Mouse (Mus musculus): Measurements from ENCODE around the gene Slc1a6. TPM values are rescaled to one million over a fixed set of nuclear protein-coding genes. Genes with fewer than 3 reads are reported as not detected.
"Not testable (repeated sequence)": the region's sequence is repeated elsewhere in the genome, so short reads cannot be mapped to it uniquely, and the experiment has no call there.

The Slc1a6 gene
- polyA plus RNA-seq, 1 experiment from 2014 or later, result 7.4 TPM

DNA sequence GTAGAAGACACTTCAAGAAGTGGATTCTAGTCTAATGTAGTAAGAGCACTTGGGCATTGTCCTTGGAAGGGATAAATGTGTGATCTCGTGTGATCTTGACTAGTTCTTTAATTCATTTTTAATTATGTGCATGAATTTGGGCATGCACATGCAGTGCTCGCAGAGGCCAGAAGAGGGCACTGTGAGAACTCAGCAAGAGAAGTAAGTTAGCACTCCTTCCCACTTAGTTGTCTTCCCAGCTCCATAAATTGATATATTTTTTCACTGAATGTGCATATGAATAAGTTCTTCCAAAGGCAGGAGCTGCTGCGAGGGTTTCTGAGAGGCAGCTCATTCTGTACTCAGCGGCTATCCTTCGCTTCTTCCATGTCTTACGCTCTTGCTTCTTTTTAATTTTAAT is 24.3 kb upstream of the Slc1a6 start:
- H3K27ac ChIP-seq (ENCODE audit: low read length), result no peak overlapping the region
- no peak overlapping the region for H3K4me3 ChIP-seq (replicated peaks; ENCODE audit: low read length)
- no peak overlapping the region for H3K4me2 ChIP-seq (ENCODE audit: low read length)
- WGBS, result 25% methylated on average over 6 of the region's 6 CpGs
- no peaks in the 10 kb centered on the region for H3K27me3 ChIP-seq (replicated peaks; ENCODE audit: control insufficient read depth, insufficient read depth, low read length)
- ATAC-seq, result no peak
- peaks cover 9% of the 10 kb centered on the region for H3K4me1 ChIP-seq (replicated peaks; ENCODE audit: control insufficient read depth, insufficient read depth, low read length)
- no peaks in the 10 kb centered on the region for H3K9me3 ChIP-seq (ENCODE audit: control insufficient read depth, low read length)
- no peaks in the 10 kb centered on the region for H3K36me3 ChIP-seq (ENCODE audit: control insufficient read depth, insufficient read depth)
- H3K9ac ChIP-seq (replicated peaks; ENCODE audit: low read depth, low read length), result no peak overlapping the region

GRCm38 (mm10) chr10:78765570-78765969 is 14.7 kb upstream of the Slc1a6 start:
- Histone ChIP-seq H3K4me1 (replicated peaks; ENCODE audit: control insufficient read depth, insufficient read depth, low read length) (no peaks in the 10 kb centered on the region), H3K9ac (replicated peaks; ENCODE audit: low read depth, low read length) (no peak overlapping the region), H3K9me3 (ENCODE audit: control insufficient read depth, low read length) (no peaks in the 10 kb centered on the region; the same call in 1 of the 2 replicates), H3K27ac (ENCODE audit: low read length) (no peak overlapping the region), H3K4me2 (ENCODE audit: low read length) (no peak overlapping the region), H3K27me3 (replicated peaks; ENCODE audit: control insufficient read depth, insufficient read depth, low read length) (no peaks in the 10 kb centered on the region), H3K36me3 (ENCODE audit: control insufficient read depth, insufficient read depth) (no peaks in the 10 kb centered on the region), H3K4me3 (replicated peaks; ENCODE audit: low read length) (no peak overlapping the region)
- WGBS, result 89% methylated on average over 1 of the region's 1 CpGs
- ATAC-seq, result no peak

- H3K27me3 ChIP-seq (replicated peaks; ENCODE audit: control insufficient read depth, insufficient read depth, low read length), result no peaks in the 10 kb centered on the region
- WGBS, result 27% methylated on average over 4 of the region's 4 CpGs
- H3K4me1 ChIP-seq (replicated peaks; ENCODE audit: control insufficient read depth, insufficient read depth, low read length), result peaks cover 4% of the 10 kb centered on the region; the same call in 1 of the 2 replicates
- no peak overlapping the region for H3K27ac ChIP-seq (ENCODE audit: low read length)
- no peak overlapping the region for H3K4me3 ChIP-seq (replicated peaks; ENCODE audit: low read length)
- no peak overlapping the region for H3K4me2 ChIP-seq (ENCODE audit: low read length)
- H3K9me3 ChIP-seq (ENCODE audit: control insufficient read depth, low read length), result no peaks in the 10 kb centered on the region
- H3K9ac ChIP-seq (replicated peaks; ENCODE audit: low read depth, low read length), result no peak overlapping the region
- no peaks in the 10 kb centered on the region for H3K36me3 ChIP-seq (ENCODE audit: control insufficient read depth, insufficient read depth)
- ATAC-seq, result no peak
These were observed 4.5 kb upstream of the Slc1a6 start for GRCm38 (mm10) chr10:78775830-78776229.

GRCm38 (mm10) chr10:78779527-78779926 is 769 bp upstream of the Slc1a6 start:
- ATAC-seq, result no peak; the same call in 1 of the 2 replicates
- no peaks in the 10 kb centered on the region for H3K9me3 ChIP-seq (ENCODE audit: control insufficient read depth, low read length)
- peak overlapping the region; percentile 86 for H3K4me2 ChIP-seq (ENCODE audit: low read length)
- H3K4me3 ChIP-seq (replicated peaks; ENCODE audit: low read length), result peak overlapping the region; percentile 57
- peaks cover 4% of the 10 kb centered on the region; the same call in 1 of the 2 replicates for H3K4me1 ChIP-seq (replicated peaks; ENCODE audit: control insufficient read depth, insufficient read depth, low read length)
- 60% methylated on average over 9 of the region's 9 CpGs for WGBS
- H3K27ac ChIP-seq (ENCODE audit: low read length), result no peak overlapping the region
- peak overlapping the region; percentile 70 for H3K9ac ChIP-seq (replicated peaks; ENCODE audit: low read depth, low read length)
- no peaks in the 10 kb centered on the region for H3K36me3 ChIP-seq (ENCODE audit: control insufficient read depth, insufficient read depth)
- H3K27me3 ChIP-seq (replicated peaks; ENCODE audit: control insufficient read depth, insufficient read depth, low read length), result no peaks in the 10 kb centered on the region

DNA sequence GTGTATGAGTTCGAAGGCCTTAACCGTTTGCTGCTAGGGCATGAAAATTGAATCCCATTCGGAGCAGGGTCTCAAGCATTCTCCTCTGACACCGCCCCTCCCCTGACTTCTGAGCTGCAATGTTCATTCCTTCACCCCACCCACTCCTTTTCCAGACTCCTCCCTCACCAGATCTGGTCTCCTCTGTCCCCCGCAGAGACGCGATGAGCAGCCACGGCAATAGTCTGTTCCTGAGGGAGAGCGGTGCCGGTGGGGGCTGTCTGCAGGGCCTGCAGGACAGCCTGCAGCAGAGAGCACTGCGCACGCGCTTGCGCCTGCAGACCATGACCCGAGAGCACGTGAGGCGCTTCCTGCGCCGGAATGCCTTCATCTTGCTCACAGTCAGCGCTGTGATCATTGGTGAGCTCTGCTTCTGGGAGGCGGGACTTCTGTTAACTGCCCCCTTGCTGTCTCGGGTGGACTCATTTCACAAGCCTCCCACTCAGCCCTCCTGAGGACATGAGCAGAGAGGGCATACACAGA is 7.3 kb downstream of the Slc1a6 start:
- Histone ChIP-seq H3K4me3 (replicated peaks; ENCODE audit: low read length) (peak overlapping the region; percentile 52), H3K27me3 (replicated peaks; ENCODE audit: control insufficient read depth, insufficient read depth, low read length) (no peaks in the 10 kb centered on the region), H3K4me2 (ENCODE audit: low read length) (peak overlapping the region; percentile 54), H3K9me3 (ENCODE audit: control insufficient read depth, low read length) (no peaks in the 10 kb centered on the region), H3K9ac (replicated peaks; ENCODE audit: low read depth, low read length) (peak overlapping the region; percentile 66), H3K4me1 (replicated peaks; ENCODE audit: control insufficient read depth, insufficient read depth, low read length) (no peaks in the 10 kb centered on the region; the same call in 1 of the 2 replicates), H3K36me3 (ENCODE audit: control insufficient read depth, insufficient read depth) (no peaks in the 10 kb centered on the region), H3K27ac (ENCODE audit: low read length) (peak overlapping the region; percentile 58)
- WGBS, result 8% methylated on average over 22 of the region's 22 CpGs
- peak; percentile 98 for ATAC-seq

DNA sequence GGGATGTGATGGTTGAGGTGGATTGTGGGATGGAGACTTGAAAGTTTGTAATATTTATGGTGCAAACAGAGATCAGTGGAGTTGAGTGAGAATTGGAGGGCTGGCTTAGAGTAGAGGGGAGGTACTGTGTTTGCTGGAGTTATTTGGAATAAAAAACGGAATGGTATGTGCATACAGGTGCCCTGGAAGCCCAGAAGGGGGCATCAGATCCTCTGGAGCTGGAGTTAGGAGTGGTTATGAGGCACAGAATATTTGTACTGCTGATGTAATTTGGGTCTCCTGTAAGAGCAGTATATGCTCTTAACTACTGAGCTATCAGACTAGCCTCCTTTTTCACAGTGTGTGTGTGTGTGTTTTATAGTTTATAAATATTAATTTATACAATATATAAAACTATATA is 10.3 kb downstream of the Slc1a6 start:
- Histone ChIP-seq H3K27ac (ENCODE audit: low read length) (no peak overlapping the region), H3K36me3 (ENCODE audit: control insufficient read depth, insufficient read depth) (no peaks in the 10 kb centered on the region), H3K9me3 (ENCODE audit: control insufficient read depth, low read length) (no peaks in the 10 kb centered on the region), H3K9ac (replicated peaks; ENCODE audit: low read depth, low read length) (no peak overlapping the region), H3K4me3 (replicated peaks; ENCODE audit: low read length) (no peak overlapping the region), H3K4me2 (ENCODE audit: low read length) (no peak overlapping the region), H3K27me3 (replicated peaks; ENCODE audit: control insufficient read depth, insufficient read depth, low read length) (no peaks in the 10 kb centered on the region), H3K4me1 (replicated peaks; ENCODE audit: control insufficient read depth, insufficient read depth, low read length) (no peaks in the 10 kb centered on the region; the same call in 1 of the 2 replicates)
- ATAC-seq, result no peak
- WGBS, result 30% methylated on average over 1 of the region's 1 CpGs

- Histone ChIP-seq H3K36me3 (ENCODE audit: control insufficient read depth, insufficient read depth) (no peaks in the 10 kb centered on the region), H3K9ac (replicated peaks; ENCODE audit: low read depth, low read length) (no peak overlapping the region), H3K27ac (ENCODE audit: low read length) (no peak overlapping the region), H3K27me3 (replicated peaks; ENCODE audit: control insufficient read depth, insufficient read depth, low read length) (no peaks in the 10 kb centered on the region), H3K4me2 (ENCODE audit: low read length) (no peak overlapping the region), H3K4me1 (replicated peaks; ENCODE audit: control insufficient read depth, insufficient read depth, low read length) (no peaks in the 10 kb centered on the region), H3K9me3 (ENCODE audit: control insufficient read depth, low read length) (no peaks in the 10 kb centered on the region), H3K4me3 (replicated peaks; ENCODE audit: low read length) (no peak overlapping the region)
- no peak for ATAC-seq
- 81% methylated on average over 2 of the region's 2 CpGs for WGBS
These were observed 21.2 kb downstream of the Slc1a6 start for GRCm38 (mm10) chr10:78801449-78801848.

GRCm38 (mm10) chr10:78812358-78813060 is 32.2 kb downstream of the Slc1a6 start:
- H3K4me2 ChIP-seq (ENCODE audit: low read length), result no peak overlapping the region
- H3K9ac ChIP-seq (replicated peaks; ENCODE audit: low read depth, low read length), result no peak overlapping the region
- H3K36me3 ChIP-seq (ENCODE audit: control insufficient read depth, insufficient read depth), result no peaks in the 10 kb centered on the region
- no peaks in the 10 kb centered on the region for H3K27me3 ChIP-seq (replicated peaks; ENCODE audit: control insufficient read depth, insufficient read depth, low read length)
- no peak overlapping the region for H3K4me3 ChIP-seq (replicated peaks; ENCODE audit: low read length)
- no peak overlapping the region for H3K27ac ChIP-seq (ENCODE audit: low read length)
- H3K4me1 ChIP-seq (replicated peaks; ENCODE audit: control insufficient read depth, insufficient read depth, low read length), result no peaks in the 10 kb centered on the region; the same call in 1 of the 2 replicates
- ATAC-seq, result peak; percentile 89
- 31% methylated on average over 6 of the region's 6 CpGs for WGBS
- H3K9me3 ChIP-seq (ENCODE audit: control insufficient read depth, low read length), result no peaks in the 10 kb centered on the region

DNA sequence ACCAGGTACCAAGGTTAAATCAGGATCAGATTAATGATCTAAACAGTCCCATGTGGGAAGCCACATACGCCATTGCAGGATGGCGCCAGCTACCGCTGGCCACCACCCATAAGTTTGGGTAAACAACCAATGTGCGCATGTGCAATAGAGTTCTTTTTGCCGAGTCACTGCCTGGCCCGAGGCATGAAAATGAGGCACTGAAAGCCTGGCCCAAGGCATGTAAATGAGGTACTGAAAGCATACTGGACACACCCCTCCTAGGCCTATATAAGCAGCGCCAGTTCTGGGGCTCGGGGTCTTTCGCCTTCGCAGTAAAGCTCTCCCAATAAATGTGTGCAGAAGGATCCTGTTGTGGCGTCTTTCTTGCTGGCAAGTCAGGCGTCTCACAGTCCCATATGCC is 60.2 kb downstream of the Slc1a6 start:
- H3K9ac ChIP-seq (replicated peaks; ENCODE audit: low read depth, low read length); H3K9me3 ChIP-seq (ENCODE audit: control insufficient read depth, low read length); H3K27me3 ChIP-seq (replicated peaks; ENCODE audit: control insufficient read depth, insufficient read depth, low read length); H3K36me3 ChIP-seq (ENCODE audit: control insufficient read depth, insufficient read depth); H3K4me2 ChIP-seq (ENCODE audit: low read length); ATAC-seq; H3K4me3 ChIP-seq (replicated peaks; ENCODE audit: low read length); H3K4me1 ChIP-seq (replicated peaks; ENCODE audit: control insufficient read depth, insufficient read depth, low read length); H3K27ac ChIP-seq (ENCODE audit: low read length): not testable (repeated sequence)
- 92% methylated on average over 12 of the region's 12 CpGs for WGBS

Data from forebrain, embryonic 16.5 days (tissue).